Mouse (Mus musculus) cerebellum, adult 2 months (tissue): Measurements from ENCODE around the gene Pde11a. TPM values are rescaled to one million over a fixed set of nuclear protein-coding genes. Genes with fewer than 3 reads are reported as not detected.

Experiments used
- DNase-seq, 2 experiments: peaks; one replicate each; pipeline ENCODE4 v3.0.0; 2021
- H3K27ac ChIP-seq: fragments of 200-500 bp; 2 replicates; pipeline ENCODE4 v1.5.1; 2012; ENCODE audit warnings: low read length, control low read depth, inconsistent platforms; ENCODE audit not compliant: insufficient read depth
- H3K27me3 ChIP-seq: fragments of 200-500 bp; 2 replicates; pipeline ENCODE4 v1.6.1; 2012; ENCODE audit warnings: inconsistent platforms, mild to moderate bottlenecking, low read length, moderate library complexity; ENCODE audit not compliant: control insufficient read depth, insufficient read depth
- H3K4me1 ChIP-seq: fragments of 200-500 bp; 2 replicates; pipeline ENCODE4 v1.6.1; 2011; ENCODE audit warnings: low read length; ENCODE audit not compliant: control insufficient read depth, insufficient read depth
- H3K4me3 ChIP-seq: fragments of 200-500 bp; replicated peaks from 2 replicates; pipeline ENCODE3; 2011; ENCODE audit warnings: mild to moderate bottlenecking, low read depth, low read length, control low read depth; ENCODE audit not compliant: insufficient read depth
- CTCF ChIP-seq: fragments of 200-500 bp; IDR thresholded peaks from 2 replicates; pipeline ENCODE4 v1.5.1; 2011; ENCODE audit warnings: low read depth, mild to moderate bottlenecking, control low read depth, low read length, moderate library complexity, borderline replicate concordance; ENCODE audit not compliant: insufficient read depth
- POLR2A ChIP-seq: fragments of 200-500 bp; IDR thresholded peaks from 2 replicates; pipeline ENCODE4 v1.6.1; 2011; ENCODE audit warnings: low read length, control low read depth, borderline replicate concordance; ENCODE audit not compliant: insufficient read depth
- WGBS: fragments of 180-500 bp; shearing (Covaris S2); methylation state at CpG from one replicate; pipeline ENCODE4 v1.1.7; 2018; 5-methylcytosine and 5-hydroxymethylcytosine counted together
- polyA plus RNA-seq: library from polyadenylated mRNA; depleted of rRNA; stranded (reverse); fragments of >200 nt; gene quantifications from 2 replicates; pipeline ENCODE4 v1.2.3, GENCODE M21; 2012

Gene Pde11a
- polyA plus RNA-seq, 1 experiment = 0.79 TPM

DNA sequence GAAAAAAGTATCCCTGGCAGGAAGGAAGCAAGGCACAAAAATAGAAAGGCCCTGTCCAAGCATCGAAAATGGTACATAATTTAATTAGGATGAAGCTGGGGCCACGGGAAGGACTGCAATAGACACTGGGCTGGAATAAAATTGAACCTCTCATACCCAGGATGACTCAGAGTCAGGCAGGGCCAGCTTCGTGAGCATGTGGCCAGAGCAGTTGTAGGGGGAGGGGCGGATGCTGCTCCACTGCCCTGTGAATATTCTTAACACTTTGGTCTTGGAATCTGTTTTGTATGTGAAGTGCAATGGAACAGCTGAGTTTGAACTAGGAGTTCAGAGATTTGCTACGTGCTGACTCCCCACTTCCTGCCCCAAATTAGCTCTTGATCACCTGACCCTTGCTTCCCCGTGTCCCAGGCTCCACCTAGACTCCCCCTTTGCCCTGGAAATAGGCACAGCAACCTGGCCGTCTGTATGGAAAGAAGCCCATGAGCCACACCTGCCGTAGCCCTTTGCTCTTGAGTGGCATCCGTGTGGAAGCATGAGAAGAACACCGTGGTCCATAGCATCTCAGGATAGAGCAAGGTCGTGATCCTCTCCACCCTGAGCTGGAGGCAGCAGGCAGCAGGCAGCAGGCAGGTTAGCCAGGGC, 6.3 kb downstream of the Pde11a start:
- no peaks in the 10 kb centered on the region for H3K4me1 ChIP-seq
- no peaks in the 10 kb centered on the region for H3K27me3 ChIP-seq
- H3K27ac ChIP-seq = no peak overlapping the region
- DNase-seq = no peak
- no peak overlapping the region for H3K4me3 ChIP-seq
- whole genome bisulfite sequencing = 68% methylated on average over 11 of the region's 11 CpGs
- TF ChIP-seq POLR2A = no peak

- no peak overlapping the region for H3K4me3 ChIP-seq
- no peak for TF ChIP-seq CTCF
- TF ChIP-seq POLR2A = no peak
- 92% methylated on average over 5 of the region's 5 CpGs for WGBS
- no peaks in the 10 kb centered on the region for H3K4me1 ChIP-seq
- no peak for DNase-seq
- H3K27ac ChIP-seq = no peak overlapping the region
- H3K27me3 ChIP-seq = no peaks in the 10 kb centered on the region
Observed at GRCm38 (mm10) chr2:76330081-76330480, 8.5 kb downstream of the Pde11a start.

- no peaks in the 10 kb centered on the region for H3K27me3 ChIP-seq
- no peak overlapping the region for H3K27ac ChIP-seq
- TF ChIP-seq CTCF (no peak), POLR2A (no peak)
- H3K4me3 ChIP-seq = no peak overlapping the region
- 85% methylated on average over 3 of the region's 3 CpGs for WGBS
- no peaks in the 10 kb centered on the region for H3K4me1 ChIP-seq
- DNase-seq = no peak
Observed at GRCm38 (mm10) chr2:76326161-76326560, 12.4 kb downstream of the Pde11a start.

GRCm38 (mm10) chr2:76324463-76324862, 14.1 kb downstream of the Pde11a start:
- no peaks in the 10 kb centered on the region for H3K27me3 ChIP-seq
- 87% methylated on average over 5 of the region's 5 CpGs for WGBS
- H3K4me3 ChIP-seq = no peak overlapping the region
- TF ChIP-seq POLR2A (no peak), CTCF (no peak)
- H3K4me1 ChIP-seq = no peaks in the 10 kb centered on the region
- no peak overlapping the region for H3K27ac ChIP-seq
- DNase-seq = no peak

GRCm38 (mm10) chr2:76323185-76323875, 15.2 kb downstream of the Pde11a start:
- Histone ChIP-seq H3K4me3 (no peak overlapping the region), H3K4me1 (no peaks in the 10 kb centered on the region), H3K27ac (no peak overlapping the region), H3K27me3 (no peaks in the 10 kb centered on the region)
- 69% methylated on average over 21 of the region's 21 CpGs for WGBS
- TF ChIP-seq POLR2A (no peak), CTCF (no peak)
- no peak for DNase-seq

- H3K4me1 ChIP-seq = no peaks in the 10 kb centered on the region
- no peak for DNase-seq
- no peak overlapping the region for H3K27ac ChIP-seq
- no peaks in the 10 kb centered on the region for H3K27me3 ChIP-seq
- 94% methylated on average over 6 of the region's 6 CpGs for WGBS
- no peak overlapping the region for H3K4me3 ChIP-seq
- no peak for TF ChIP-seq POLR2A
- TF ChIP-seq CTCF = no peak
Observed at GRCm38 (mm10) chr2:76320336-76320735, 18.2 kb downstream of the Pde11a start.

DNA sequence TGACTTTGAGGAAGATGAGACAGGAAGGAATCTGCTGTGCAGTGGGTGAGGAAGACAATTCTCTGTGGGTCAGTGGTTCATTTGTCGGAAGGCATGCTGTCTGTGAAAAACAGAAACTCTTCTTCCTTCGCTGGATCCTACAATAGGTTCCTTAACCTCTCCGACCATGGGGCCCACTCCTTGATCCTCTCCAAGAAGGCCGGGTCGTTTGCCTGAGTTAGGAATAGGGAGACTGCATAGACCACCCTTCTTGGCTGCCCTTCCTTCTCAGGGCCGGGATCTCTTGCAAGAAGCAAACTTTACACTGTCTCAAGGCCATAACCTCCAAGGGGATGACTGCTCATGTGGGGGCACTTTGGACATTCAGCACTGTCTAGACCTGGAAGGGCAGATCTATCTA, 19.3 kb downstream of the Pde11a start:
- Histone ChIP-seq H3K4me1 (no peaks in the 10 kb centered on the region), H3K27ac (no peak overlapping the region), H3K27me3 (no peaks in the 10 kb centered on the region), H3K4me3 (no peak overlapping the region)
- TF ChIP-seq POLR2A (no peak), CTCF (no peak)
- no peak for DNase-seq
- WGBS = 90% methylated on average over 6 of the region's 6 CpGs

- WGBS = 93% methylated on average over 3 of the region's 3 CpGs
- no peaks in the 10 kb centered on the region; the same call in 1 of the 2 replicates for H3K27me3 ChIP-seq
- no peak overlapping the region for H3K27ac ChIP-seq
- DNase-seq = no peak
- TF ChIP-seq POLR2A (no peak), CTCF (no peak)
- peaks cover 3% of the 10 kb centered on the region; the same call in 1 of the 2 replicates for H3K4me1 ChIP-seq
- no peak overlapping the region for H3K4me3 ChIP-seq
Observed at GRCm38 (mm10) chr2:76287671-76288070, 50.9 kb downstream of the Pde11a start.

GRCm38 (mm10) chr2:76286288-76286740, 52.3 kb downstream of the Pde11a start:
- Histone ChIP-seq H3K4me1 (peaks cover 3% of the 10 kb centered on the region; the same call in 1 of the 2 replicates), H3K27ac (no peak overlapping the region), H3K4me3 (no peak overlapping the region), H3K27me3 (no peaks in the 10 kb centered on the region; the same call in 1 of the 2 replicates)
- no peak for TF ChIP-seq POLR2A
- no peak for TF ChIP-seq CTCF
- DNase-seq = no peak
- 52% methylated on average over 4 of the region's 4 CpGs for WGBS
